In genomic region chr11:108030956-108031604, GRCm38 (mm10) we compare ENCODE assay signal across 9 mouse cellular contexts.
DNase-seq lines count a peak whose midpoint lies in the region; ATAC-seq and TF ChIP-seq lines count a peak whose summit lies in the region.
"Had no signal": no experiment of that assay in that cellular context is flagged by ENCODE, and none has a peak within 500 bp of the region (broad histone marks: within the 10 kb centered on the region; RNA-seq: fewer than 3 reads in every experiment).

No protein-coding gene starts in this region.

- H3K9me3 ChIP-seq in hindbrain, embryonic 11.5 days (ENCODE audit: control insufficient read depth, low read length): no peaks in the 10 kb centered on the region
- no peaks in the 10 kb centered on the region for H3K9me3 ChIP-seq in midbrain, embryonic 13.5 days
- H3K9me3 ChIP-seq: megakaryocyte, embryonic 14.5 days had no signal

- no peaks in the 10 kb centered on the region for H3K36me3 ChIP-seq in hindbrain, embryonic 11.5 days (ENCODE audit: control insufficient read depth, insufficient read depth, low read length)
- H3K36me3 ChIP-seq in midbrain, embryonic 13.5 days: no peaks in the 10 kb centered on the region

- H3K9ac ChIP-seq in hindbrain, embryonic 11.5 days (ENCODE audit: low read depth, low read length): no peak overlapping the region
- H3K9ac ChIP-seq in midbrain, embryonic 13.5 days (replicated peaks): no peak overlapping the region

- peak; percentile 46 for DNase-seq in ovary, postnatal 14 days (ENCODE audit: low spot score)
- DNase-seq in ovary, adult 18-20 months (ENCODE audit: low spot score): no peak
- DNase-seq in adrenal gland, adult 8-10 months: peak; percentile 19
- DNase-seq in hindbrain, embryonic 11.5 days (ENCODE audit: low spot score): peak; percentile 64
- DNase-seq in layer of hippocampus, postnatal 36 days: peak; percentile 46 to 54
- peak; percentile 62 to 67 for DNase-seq in urinary bladder, postnatal 36 days (ENCODE audit: low spot score in 2 of 2)

- H3K27me3 ChIP-seq in hindbrain, embryonic 11.5 days (ENCODE audit: control insufficient read depth, insufficient read depth, low read length): no peaks in the 10 kb centered on the region
- 0 out of 2 replicates have a peak, but pooled peaks cover 3% of the 10 kb centered on the region for H3K27me3 ChIP-seq in midbrain, embryonic 13.5 days
- H3K27me3 ChIP-seq: megakaryocyte, embryonic 14.5 days had no signal

- no peak for TF ChIP-seq POLR2A in embryonic fibroblast, embryonic 13.5 days (IDR thresholded peaks at IDR 0.05; ENCODE audit: low read depth, low read length)

- TF ChIP-seq CTCF in embryonic fibroblast, embryonic 13.5 days (IDR thresholded peaks at IDR 0.05; ENCODE audit: borderline replicate concordance, insufficient read depth, low read length): peak; percentile 74; the same call in 1 of the 2 replicates

- no peak overlapping the region for H3K4me3 ChIP-seq in embryonic fibroblast, embryonic 13.5 days (ENCODE audit: insufficient read depth, low read length)
- H3K4me3 ChIP-seq in hindbrain, embryonic 11.5 days (ENCODE audit: low read depth, low read length): no peak overlapping the region
- H3K4me3 ChIP-seq in midbrain, embryonic 13.5 days (replicated peaks): no peak overlapping the region
- H3K4me3 ChIP-seq: megakaryocyte, embryonic 14.5 days had no signal

- WGBS in hindbrain, embryonic 11.5 days: 54% methylated on average over 10 of the region's 10 CpGs
- 55% methylated on average over 10 of the region's 10 CpGs for WGBS in midbrain, embryonic 13.5 days

- no peak for ATAC-seq in hindbrain, embryonic 11.5 days (ENCODE audit: low FRiP score)
- peak; percentile 70; the same call in 1 of the 2 replicates for ATAC-seq in midbrain, embryonic 13.5 days

- no peak overlapping the region for H3K27ac ChIP-seq in embryonic fibroblast, embryonic 13.5 days (ENCODE audit: insufficient read depth, low read length)
- no peak overlapping the region for H3K27ac ChIP-seq in hindbrain, embryonic 11.5 days (ENCODE audit: low read depth, low read length)
- no peak overlapping the region for H3K27ac ChIP-seq in midbrain, embryonic 13.5 days

- no peak overlapping the region for H3K4me2 ChIP-seq in hindbrain, embryonic 11.5 days (replicated peaks; ENCODE audit: low read depth, low read length)
- no peak overlapping the region for H3K4me2 ChIP-seq in midbrain, embryonic 13.5 days (replicated peaks)

- peaks cover under 1% of the 10 kb centered on the region; the same call in 1 of the 2 replicates for H3K4me1 ChIP-seq in embryonic fibroblast, embryonic 13.5 days (ENCODE audit: control insufficient read depth, insufficient read depth, low read length)
- H3K4me1 ChIP-seq in hindbrain, embryonic 11.5 days (replicated peaks; ENCODE audit: control insufficient read depth, insufficient read depth, low read length): no peaks in the 10 kb centered on the region
- peaks cover 8% of the 10 kb centered on the region; the same call in 1 of the 2 replicates for H3K4me1 ChIP-seq in midbrain, embryonic 13.5 days (replicated peaks)
